Mouse (Mus musculus): ENCODE measurements around the gene Pcbd1.

- TF ChIP-seq GATA1 (IDR thresholded peaks at IDR 0.05; ENCODE audit: borderline replicate concordance, low read length) (no peak), FLI1 (IDR thresholded peaks at IDR 0.05; ENCODE audit: low read length) (no peak)
Measured at GRCm38 (mm10) chr10:61123276-61123913, 34.3 kb downstream of the Pcbd1 start.

Data from megakaryocyte, embryonic 14.5 days (primary cell).